Mouse (Mus musculus): ENCODE data around the gene Gm10964.

Gm10964 gene

GRCm38 (mm10) chr3:103734696-103735519, 4.3 kb upstream of the Gm10964 start:
- DNase-seq (ENCODE audit: low spot score in 2 of 2) = no peak

GRCm38 (mm10) chr3:103735776-103736600, 3.2 kb upstream of the Gm10964 start:
- no peak for DNase-seq (ENCODE audit: low spot score in 2 of 2)

- DNase-seq (ENCODE audit: low spot score in 2 of 2) = no peak
Measured at GRCm38 (mm10) chr3:103737061-103737754, 2.0 kb upstream of the Gm10964 start.

GRCm38 (mm10) chr3:103737778-103738571, 1.2 kb upstream of the Gm10964 start, which contains the start of gene Olfml3:
Olfml3 (minus strand) TSS chr3:103738001.
- peak; percentile 81 to 84 for DNase-seq (ENCODE audit: low spot score in 2 of 2)

- no peak for DNase-seq (ENCODE audit: low spot score in 2 of 2)
Measured at GRCm38 (mm10) chr3:103740342-103740741, 1.2 kb downstream of the Gm10964 start.

GRCm38 (mm10) chr3:103743208-103743607, 4.0 kb downstream of the Gm10964 start:
- DNase-seq (ENCODE audit: low spot score in 2 of 2) = no peak

- DNase-seq (ENCODE audit: low spot score in 2 of 2) = no peak
Measured at GRCm38 (mm10) chr3:103745001-103745770, 6.0 kb downstream of the Gm10964 start.

- no peak for DNase-seq (ENCODE audit: low spot score in 2 of 2)
Measured at GRCm38 (mm10) chr3:103746711-103747110, 7.5 kb downstream of the Gm10964 start.

- DNase-seq (ENCODE audit: low spot score in 2 of 2) = no peak
Measured at GRCm38 (mm10) chr3:103751558-103751957, 12.4 kb downstream of the Gm10964 start.

GRCm38 (mm10) chr3:103755351-103755750, 16.2 kb downstream of the Gm10964 start:
- no peak for DNase-seq (ENCODE audit: low spot score in 2 of 2)

GRCm38 (mm10) chr3:103756920-103757319, 17.8 kb downstream of the Gm10964 start:
- no peak for DNase-seq (ENCODE audit: low spot score in 2 of 2)

- DNase-seq (ENCODE audit: low spot score in 2 of 2) = no peak
Measured at GRCm38 (mm10) chr3:103758456-103758855, 19.3 kb downstream of the Gm10964 start.

- no peak for DNase-seq (ENCODE audit: low spot score in 2 of 2)
Measured at GRCm38 (mm10) chr3:103759261-103759970, 20.2 kb downstream of the Gm10964 start.

- no peak for DNase-seq (ENCODE audit: low spot score in 2 of 2)
Measured at GRCm38 (mm10) chr3:103766789-103767188, 27.6 kb downstream of the Gm10964 start.

- no peak for DNase-seq (ENCODE audit: low spot score in 2 of 2)
Measured at GRCm38 (mm10) chr3:103771531-103772130, 32.5 kb downstream of the Gm10964 start.

- no peak for DNase-seq (ENCODE audit: low spot score in 2 of 2)
Measured at GRCm38 (mm10) chr3:103772846-103773245, 33.7 kb downstream of the Gm10964 start.

GRCm38 (mm10) chr3:103773508-103773907, 34.3 kb downstream of the Gm10964 start:
- no peak for DNase-seq (ENCODE audit: low spot score in 2 of 2)

GRCm38 (mm10) chr3:103774009-103774408, 34.8 kb downstream of the Gm10964 start:
- DNase-seq (ENCODE audit: low spot score in 2 of 2) = no peak

- DNase-seq (ENCODE audit: low spot score in 2 of 2) = no peak
Measured at GRCm38 (mm10) chr3:103777940-103778339, 38.8 kb downstream of the Gm10964 start.
